Mouse (Mus musculus) kidney, postnatal 14 days (tissue): ENCODE measurements around the gene 2010109A12Rik.

Source experiments
- DNase-seq: peaks from one replicate; pipeline ENCODE4 v3.0.0; 2022; ENCODE audit warnings: mixed read lengths

2010109A12Rik gene

DNA sequence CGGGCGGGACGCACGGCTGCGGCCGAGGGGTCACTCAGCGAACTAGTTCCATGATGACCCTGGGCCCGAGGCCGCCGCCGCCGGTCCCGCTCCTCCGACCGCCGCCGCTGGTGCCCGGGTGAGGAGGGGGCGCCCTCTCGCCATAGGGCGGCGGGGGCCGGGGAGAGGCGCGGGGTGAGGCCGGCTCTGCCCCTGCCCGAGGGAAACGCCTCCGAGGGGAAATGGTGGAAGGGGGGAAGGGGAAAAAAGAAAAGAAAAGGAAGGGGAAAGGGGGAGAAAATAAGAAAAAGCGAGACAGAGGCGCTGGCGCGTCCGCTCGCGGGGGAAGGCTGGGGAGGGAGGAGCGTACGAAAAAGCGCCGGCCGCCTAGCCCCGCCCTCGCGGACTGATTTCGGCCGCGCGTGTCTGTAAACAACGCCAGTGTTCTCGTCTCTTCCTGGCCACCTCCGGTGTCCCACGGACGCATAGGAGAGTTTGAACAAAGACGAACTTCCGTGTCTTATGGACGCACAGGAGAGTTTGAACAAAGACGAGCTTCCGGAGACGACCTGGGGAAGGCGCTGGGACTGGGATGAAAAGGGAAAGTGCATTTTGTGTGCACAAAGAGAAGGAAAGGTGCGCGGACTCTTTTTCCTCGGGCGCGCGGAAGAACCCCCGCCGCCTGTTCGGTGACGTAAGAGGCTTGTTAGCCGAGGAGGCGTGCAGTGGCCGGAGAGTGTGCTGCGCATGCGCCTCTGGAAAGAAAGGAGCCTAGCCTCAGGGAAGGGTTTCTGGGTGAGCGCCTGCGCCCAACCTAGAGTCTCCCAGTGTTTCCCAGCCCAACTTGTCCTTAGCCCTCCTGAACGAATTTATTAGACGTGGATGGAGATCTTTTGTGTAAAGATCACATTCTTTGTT lies at the start of gene 2010109A12Rik, which contains the start of gene Ccni:
2010109A12Rik (plus strand) TSS at position 410 of the 897 bp plus-strand sequence.
Ccni (minus strand) TSS at position 387 of the 897 bp plus-strand sequence.
- DNase-seq, result peak; percentile 97

DNA sequence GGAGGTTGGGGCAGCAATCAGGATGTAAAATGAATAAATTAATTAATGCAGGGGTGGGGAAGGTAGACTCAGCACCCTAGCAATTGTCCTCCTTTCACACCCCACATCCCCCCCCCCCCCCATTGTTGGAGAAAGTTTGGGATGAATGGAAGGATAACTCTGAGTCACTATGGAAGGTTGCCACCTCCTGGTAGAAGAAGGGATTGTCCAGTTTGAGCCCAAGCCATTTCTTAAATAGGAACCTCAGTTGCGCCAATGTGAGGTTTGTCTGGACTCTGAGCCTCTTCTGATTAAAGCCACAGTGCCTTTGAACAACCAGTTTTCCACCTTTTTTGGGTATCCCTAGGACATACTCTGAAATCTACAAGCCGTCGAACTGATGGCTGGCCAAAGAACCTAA lies 42.8 kb upstream of the 2010109A12Rik start:
- peak; percentile 76 for DNase-seq

- DNase-seq, result no peak
Measured at GRCm38 (mm10) chr5:93167919-93168516, 38.3 kb upstream of the 2010109A12Rik start.

DNA sequence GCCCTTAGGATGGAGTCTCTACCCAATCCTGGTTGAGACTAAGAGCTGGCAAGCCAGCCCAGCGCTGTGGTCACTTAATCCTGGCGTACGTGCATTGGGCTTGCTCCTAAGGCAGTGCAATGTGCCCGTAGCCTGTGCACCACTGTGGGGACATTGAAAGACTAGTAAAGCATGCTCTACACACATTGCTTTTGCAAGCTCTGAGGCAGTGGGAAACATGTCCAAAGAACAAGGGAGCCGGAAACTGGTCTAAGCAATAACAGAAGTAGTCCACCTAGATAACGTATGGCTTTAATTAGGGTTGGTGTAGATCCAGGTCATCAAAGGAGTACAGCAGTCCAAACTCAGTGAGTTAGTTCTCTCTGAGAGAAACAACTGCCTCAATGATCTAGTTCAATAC lies 37.7 kb upstream of the 2010109A12Rik start:
- no peak for DNase-seq

DNA sequence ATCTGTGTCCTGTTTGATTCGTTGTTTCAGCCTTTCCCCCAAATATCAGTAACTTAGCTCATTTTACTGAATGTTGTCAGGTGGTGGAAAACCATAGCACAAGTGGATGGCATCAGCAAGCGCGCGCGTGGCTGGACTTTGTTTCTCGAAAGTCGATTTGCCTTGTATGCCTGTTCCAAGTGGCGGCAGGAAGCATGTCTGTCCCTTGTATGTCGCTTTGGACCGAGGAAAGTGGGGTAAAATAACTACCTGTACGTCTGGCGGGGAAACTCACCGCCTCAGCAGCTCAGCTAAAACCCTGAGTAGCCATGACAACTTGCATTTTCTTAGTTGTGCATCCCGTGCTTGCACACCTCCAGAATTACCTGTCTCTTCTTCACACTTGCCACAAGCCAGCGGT lies 34.9 kb upstream of the 2010109A12Rik start:
- DNase-seq, result no peak

DNA sequence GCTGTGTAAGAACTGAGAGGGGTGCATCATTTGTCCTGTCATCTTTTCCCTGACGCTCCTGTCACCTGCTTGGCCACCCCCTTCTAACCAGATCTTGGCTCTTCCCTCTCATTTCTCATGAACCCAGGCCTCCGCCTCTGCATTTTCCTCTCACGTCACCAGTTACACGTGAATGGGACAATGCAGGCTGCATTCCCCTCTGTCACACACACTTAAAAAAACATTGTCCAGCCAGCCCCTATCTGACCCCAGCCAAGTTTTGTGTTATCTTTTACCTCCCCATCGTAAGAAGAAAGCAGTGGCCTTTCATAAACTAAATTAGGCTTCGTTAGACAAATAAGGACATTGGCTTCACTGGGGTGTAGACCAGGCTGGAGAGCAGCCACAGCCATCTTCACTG lies 33.8 kb upstream of the 2010109A12Rik start:
- no peak for DNase-seq

DNA sequence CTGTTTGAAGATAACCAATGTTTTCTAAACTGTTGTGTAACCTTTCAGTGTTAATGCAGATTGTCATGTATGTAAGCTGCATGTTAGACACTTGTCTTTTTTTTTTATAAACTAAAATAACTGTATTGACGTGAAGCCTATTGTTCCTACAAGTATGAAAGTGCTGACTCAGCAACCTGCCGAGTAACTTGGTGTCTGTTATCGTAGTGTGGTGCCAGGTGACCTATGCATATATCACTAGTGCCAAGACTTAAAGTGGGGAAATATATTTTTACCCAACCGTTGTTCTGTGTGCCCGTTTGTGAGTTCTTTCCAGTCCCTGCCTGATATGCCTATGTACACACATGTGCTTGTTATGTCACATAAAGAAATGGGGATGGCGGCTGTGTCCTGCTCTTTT lies 31.6 kb upstream of the 2010109A12Rik start:
- DNase-seq, result no peak

DNA sequence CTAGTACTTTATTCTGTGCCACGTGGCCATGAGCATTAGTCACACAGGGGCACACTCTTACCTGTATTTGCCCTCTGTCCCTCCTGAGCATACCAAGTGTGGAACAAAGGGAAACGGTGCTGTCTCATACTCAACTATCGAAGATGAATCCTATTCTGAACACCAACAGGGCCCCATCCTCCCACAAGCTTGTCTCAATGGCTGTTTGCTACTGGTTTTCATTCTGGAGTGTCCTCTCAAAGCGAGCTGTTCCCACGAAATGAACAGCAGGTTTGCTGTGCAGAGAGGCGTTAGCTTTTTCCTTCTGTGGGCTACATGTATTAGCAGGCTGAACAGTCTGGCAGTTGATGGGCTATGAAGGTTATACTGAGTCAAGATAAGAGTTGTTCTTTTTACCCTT lies 27.7 kb upstream of the 2010109A12Rik start:
- DNase-seq, result no peak

DNA sequence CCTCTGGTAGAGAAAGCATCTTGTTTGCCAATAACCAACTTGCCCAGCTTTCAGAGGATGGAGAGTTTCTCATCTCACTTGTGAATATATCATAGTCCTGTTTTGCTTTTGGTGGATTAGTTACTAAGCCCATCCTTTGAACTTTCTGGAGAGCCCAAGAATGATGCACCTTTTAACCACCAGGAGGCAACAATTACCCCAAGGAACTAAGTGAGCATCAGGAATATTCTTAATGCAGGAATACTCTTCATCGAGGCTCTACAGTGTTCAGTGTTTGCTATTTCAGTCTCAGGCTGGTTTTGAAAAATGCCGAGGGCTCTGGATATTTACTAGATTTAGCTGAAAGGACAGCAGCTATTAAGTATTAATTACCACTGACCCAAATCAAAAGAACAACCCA lies 26.1 kb upstream of the 2010109A12Rik start:
- peak; percentile 28 for DNase-seq

GRCm38 (mm10) chr5:93183311-93183710 lies 23.0 kb upstream of the 2010109A12Rik start:
- DNase-seq, result no peak

DNA sequence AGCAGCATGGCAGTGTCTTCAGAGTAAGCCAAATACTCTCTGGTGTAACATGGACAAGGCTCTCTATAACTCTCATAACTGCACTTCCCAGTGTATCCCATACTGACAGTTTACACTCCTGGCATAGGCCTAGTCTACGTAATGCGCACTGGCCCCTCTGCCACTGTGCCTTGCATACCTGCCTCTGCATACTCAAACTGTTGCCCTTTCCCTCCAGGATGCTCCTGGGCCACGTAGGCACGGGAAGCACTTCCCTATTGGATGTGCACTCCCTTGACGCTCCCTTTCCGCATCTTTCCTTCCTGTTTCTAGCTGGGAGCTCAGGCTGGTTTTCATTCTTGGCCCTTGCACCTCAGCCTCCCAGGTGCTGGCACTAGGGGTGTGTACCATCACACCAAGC lies 21.8 kb upstream of the 2010109A12Rik start:
- no peak for DNase-seq

DNA sequence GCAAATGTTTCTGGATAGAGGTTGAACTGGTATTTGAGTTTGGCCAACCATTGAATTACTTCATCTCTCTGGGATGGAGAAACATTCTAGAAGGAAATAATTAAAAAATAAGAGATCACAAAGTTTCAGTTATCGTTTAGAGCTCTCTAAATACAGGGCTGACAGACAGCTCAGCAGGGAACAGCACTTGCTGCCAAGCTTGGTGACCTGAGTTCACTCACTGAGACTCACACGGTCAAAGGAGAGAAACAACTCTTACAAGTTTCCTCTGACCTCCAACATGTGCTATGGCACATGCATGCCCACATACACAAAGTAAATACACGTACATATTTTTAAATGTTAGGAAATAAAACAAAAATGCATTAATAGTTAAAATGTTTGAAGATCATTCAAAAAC lies 16.7 kb upstream of the 2010109A12Rik start:
- no peak for DNase-seq

GRCm38 (mm10) chr5:93190428-93190827 lies 15.9 kb upstream of the 2010109A12Rik start:
- DNase-seq, result no peak

DNA sequence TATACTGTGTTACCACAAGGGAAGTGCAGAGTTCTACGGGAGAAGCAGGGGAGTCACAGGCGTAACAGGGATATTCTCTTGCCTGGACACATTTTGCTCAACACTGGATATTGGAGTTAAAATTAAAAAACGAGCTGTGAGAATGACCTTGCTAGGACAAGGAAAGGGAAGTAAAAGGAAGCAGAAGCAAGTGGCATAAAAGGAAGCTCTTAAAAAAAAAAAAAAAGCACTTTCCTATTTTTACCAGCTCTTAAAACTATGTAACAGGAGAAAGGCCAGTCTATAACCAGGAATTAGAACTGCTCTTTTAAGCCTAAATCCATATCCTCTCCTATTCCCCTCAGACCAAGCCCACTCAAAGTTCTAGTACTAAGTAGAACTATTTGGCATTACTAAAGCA lies 8.1 kb upstream of the 2010109A12Rik start:
- DNase-seq, result no peak

DNA sequence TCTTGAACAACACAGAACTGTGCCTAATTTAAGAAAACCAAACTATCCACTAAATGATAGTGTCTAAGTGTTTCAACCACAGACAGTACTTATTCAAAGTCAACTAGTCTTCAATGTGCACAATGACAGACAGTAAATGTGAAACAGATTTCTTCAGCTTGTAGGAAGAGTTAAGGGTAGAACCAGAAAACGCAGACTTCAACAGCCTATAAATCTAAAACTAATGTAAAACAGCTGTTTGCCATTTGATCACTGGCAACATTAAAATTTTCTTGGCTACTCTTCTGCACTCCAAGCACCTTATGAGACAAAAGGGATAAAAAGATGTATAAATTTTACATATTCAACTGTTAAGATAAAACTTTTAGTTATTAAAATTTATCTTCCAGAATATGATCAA lies 5.1 kb upstream of the 2010109A12Rik start:
- DNase-seq, result no peak

GRCm38 (mm10) chr5:93205371-93206108 lies 778 bp upstream of the 2010109A12Rik start:
- peak; percentile 74 for DNase-seq

- peak; percentile 84 for DNase-seq
Measured at GRCm38 (mm10) chr5:93207006-93207348, 659 bp downstream of the 2010109A12Rik start.

DNA sequence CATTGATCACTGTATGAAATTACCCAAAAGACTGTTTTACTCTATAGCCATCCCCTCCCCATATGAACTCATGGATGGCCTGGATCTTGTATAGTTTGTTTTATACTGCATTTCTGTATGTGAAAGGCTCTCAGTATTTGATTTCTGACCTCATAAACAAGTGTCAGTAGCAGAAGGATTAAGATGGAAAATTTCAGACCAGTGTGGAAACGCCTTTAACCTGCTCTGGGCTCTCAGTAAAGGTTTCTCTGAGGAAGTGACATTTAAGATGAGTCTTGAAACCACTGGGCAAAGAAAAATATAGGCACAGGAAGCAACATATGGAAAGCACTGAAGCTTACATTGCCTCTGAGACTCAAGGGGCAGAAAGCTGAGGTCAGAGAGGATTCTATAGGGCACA lies 1.2 kb downstream of the 2010109A12Rik start:
- no peak for DNase-seq

GRCm38 (mm10) chr5:93218375-93218774 lies 12.1 kb downstream of the 2010109A12Rik start:
- no peak for DNase-seq

DNA sequence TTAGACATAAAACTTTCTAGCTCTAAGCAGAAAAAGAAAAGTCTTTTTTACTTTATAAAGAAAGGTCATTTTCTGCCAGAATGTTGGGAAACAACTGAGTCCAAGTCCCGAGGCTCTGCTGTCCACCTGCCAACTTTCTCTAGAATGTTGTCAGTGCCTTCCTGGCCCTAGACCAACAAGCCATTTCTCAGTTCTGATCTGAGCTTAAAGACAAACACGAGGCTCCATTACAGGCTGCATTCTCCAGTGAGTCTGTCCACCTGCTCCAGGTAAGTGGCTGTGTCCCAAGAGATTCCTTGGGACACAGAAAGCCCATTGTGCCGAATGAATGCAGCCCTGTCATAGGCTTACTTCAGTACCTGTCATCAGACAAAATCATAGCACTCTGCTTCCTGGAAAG lies 15.3 kb downstream of the 2010109A12Rik start:
- peak; percentile 63 for DNase-seq

DNA sequence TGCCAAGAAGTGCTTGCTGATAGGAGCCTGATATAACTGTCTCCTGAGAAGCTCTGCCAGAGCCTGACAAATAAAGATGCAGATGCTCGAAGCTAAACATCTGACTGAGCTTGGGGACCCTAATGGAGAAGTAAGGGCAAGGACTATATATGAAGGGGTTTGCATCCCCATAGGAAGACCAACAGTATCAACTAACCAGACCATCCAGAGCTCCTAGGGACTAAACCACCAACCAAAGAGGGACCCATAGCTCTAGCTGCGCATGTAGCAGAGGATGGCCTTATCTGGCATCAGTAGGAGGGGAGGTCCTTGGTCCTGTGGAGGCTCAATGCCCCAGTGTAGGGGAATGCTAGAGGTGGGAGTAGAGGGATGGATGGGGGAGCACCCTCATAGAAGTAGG lies 18.2 kb downstream of the 2010109A12Rik start:
- no peak for DNase-seq

GRCm38 (mm10) chr5:93227157-93227556 lies 20.8 kb downstream of the 2010109A12Rik start:
- no peak for DNase-seq

DNA sequence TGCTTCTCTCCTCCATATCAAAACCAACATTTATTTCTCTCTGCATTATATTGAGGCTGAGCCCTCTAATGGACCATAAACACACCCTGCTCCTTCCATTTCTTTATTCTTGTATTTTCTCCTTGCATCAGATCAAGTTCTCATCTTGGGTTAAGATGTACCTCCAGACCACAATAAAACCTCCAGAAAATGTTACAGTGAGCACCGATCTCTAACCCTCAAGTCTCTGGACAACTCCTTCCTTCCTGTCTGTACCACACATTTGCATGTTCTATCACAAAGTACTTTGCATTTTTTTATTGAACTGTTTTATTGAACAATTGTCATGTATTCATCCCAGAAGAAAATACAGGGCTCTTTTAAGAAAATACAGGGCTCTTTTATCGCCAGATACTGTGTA lies 23.2 kb downstream of the 2010109A12Rik start:
- DNase-seq, result no peak

- DNase-seq, result no peak
Measured at GRCm38 (mm10) chr5:93231721-93232120, 25.4 kb downstream of the 2010109A12Rik start.
